Mouse (Mus musculus) cortical plate, adult 2 months (tissue): ENCODE measurements around the gene Senp3.

ENCODE experiments used
- CTCF ChIP-seq: fragments of 200-500 bp; IDR thresholded peaks from 2 replicates; pipeline ENCODE4 v1.5.1; 2011; ENCODE audit warnings: mild to moderate bottlenecking, control low read depth, low read length; ENCODE audit not compliant: insufficient read depth; ENCODE audit errors: extremely low read depth
- POLR2A ChIP-seq: fragments of 200-500 bp; IDR thresholded peaks from 2 replicates; pipeline ENCODE4 v1.6.1; 2011; ENCODE audit warnings: mild to moderate bottlenecking, low read length, control low read depth; ENCODE audit not compliant: insufficient read depth; ENCODE audit errors: extremely low read depth

DNA sequence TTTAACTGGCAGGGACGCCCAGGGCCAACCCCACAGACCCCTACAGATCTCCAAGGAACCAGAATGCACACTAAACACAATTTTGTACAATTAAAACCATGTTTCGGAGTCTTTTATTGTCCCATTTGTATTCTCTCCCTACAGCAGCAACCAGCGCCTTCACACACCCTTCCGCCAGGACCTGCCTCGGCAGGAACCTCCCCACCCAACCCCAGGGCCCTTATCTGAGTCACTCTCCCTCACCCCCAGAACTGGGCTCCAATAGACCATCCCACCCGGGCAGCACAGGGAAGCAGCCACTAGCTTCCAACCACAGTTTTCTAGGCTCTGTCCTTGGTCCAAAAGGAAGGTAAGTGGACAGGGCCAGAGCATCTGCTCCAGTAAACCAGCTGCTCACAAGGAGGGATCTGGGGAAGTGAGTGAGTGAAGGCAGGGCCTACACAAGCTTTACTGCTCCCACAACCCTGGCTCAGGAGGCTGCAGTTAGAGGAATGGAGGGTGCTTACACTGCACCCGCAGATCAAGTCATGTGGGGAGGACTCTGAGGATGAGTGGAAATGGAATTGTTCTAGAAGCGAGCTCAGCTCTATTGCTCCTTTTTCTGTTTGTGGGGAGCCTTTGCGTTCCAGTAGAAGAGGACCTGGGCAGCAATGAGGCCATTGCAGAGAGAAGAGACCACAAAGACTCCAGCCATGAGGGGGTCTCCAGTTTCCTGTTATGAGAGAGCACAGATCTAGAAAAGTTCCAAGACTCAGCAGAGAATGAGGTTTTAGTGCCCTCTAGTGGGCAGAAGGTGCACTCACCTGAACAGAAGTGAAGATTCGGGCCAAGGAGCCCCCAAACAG lies 25.0 kb downstream of the Senp3 start:
- no peak for TF ChIP-seq POLR2A
- TF ChIP-seq CTCF: peak; percentile 72
